7 mouse cellular contexts compared by ENCODE assay signal in the genomic region with DNA sequence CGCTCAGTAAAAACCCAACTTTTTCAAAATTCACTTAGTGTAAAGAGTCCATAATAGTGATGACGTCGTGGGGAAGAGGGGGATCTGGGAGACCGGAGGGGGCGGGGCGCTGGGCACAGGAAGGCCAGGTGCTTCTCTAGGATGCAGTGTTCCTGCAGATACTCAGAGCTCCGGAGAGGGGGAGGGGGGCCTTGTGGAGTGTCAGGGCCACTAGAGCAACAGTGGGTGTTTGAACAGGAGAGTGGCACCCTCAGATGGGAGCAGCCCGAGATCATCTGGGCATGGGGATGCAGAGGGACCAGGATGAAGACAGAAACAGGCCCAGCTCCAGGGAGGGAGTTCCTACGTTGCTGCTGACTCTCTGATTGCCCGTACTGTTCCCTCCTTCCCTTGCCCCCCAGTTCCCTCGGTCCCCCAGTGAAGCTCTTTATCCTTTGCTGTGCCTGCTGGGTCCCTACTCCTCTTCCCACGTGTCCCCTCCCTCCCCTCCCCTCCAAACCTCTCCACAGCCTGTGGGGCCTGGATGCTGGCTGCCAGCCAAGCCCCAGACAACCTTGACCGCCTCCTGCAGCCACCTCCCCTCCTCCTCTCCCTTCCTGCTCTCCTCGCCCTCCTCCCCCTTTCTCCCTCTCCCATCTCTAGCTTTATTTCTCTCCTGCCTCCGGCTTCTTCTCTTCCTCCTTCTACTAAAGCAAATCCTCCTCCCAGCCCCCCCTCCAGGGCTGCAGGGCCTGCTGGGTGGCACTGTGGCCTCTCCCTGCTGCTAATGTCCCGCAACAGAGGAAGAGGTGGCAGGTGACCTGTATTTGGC. TPM values are rescaled to one million over a fixed set of nuclear protein-coding genes. Genes with fewer than 3 reads are reported as not detected.
DNase-seq lines count a peak whose midpoint lies in the region; ATAC-seq lines count a peak whose summit lies in the region.

No protein-coding gene starts in this region.

- H3K4me3 ChIP-seq in hindbrain, embryonic 10.5 days, result peak overlapping the region; percentile 35
- H3K4me3 ChIP-seq in limb, embryonic 12.5 days (replicated peaks), result peak overlapping the region; percentile 6; the same call in 1 of the 2 replicates
- H3K4me3 ChIP-seq in neural tube, embryonic 13.5 days, result no peak overlapping the region

- WGBS in hindbrain, embryonic 10.5 days, result 13% methylated on average over 16 of the region's 16 CpGs
- WGBS in limb, embryonic 12.5 days, result 6% methylated on average over 16 of the region's 16 CpGs
- 8% methylated on average over 15 of the region's 16 CpGs for WGBS in neural tube, embryonic 13.5 days

- ATAC-seq in limb, embryonic 12.5 days (ENCODE audit: insufficient number of reproducible peaks, insufficient read depth, low FRiP score, low TSS enrichment, low read depth), result no peak
- ATAC-seq in neural tube, embryonic 13.5 days (ENCODE audit: low read depth), result peak; percentile 1; the same call in 1 of the 2 replicates
- no peak for ATAC-seq in megakaryocyte progenitor cell, adult 5-6 weeks (replicated peaks; ENCODE audit: poor library complexity)

- peak overlapping the region; percentile 44 for H3K4me2 ChIP-seq in limb, embryonic 12.5 days
- H3K4me2 ChIP-seq in neural tube, embryonic 13.5 days, result peak overlapping the region; percentile 25

- H3K4me1 ChIP-seq in hindbrain, embryonic 10.5 days (replicated peaks), result peaks cover 83% of the 10 kb centered on the region
- H3K4me1 ChIP-seq in limb, embryonic 12.5 days (replicated peaks), result peaks cover 80% of the 10 kb centered on the region
- peaks cover 69% of the 10 kb centered on the region for H3K4me1 ChIP-seq in neural tube, embryonic 13.5 days (replicated peaks)

- peak overlapping the region; percentile 45; the same call in 1 of the 2 replicates for H3K9ac ChIP-seq in limb, embryonic 12.5 days (replicated peaks)
- peak overlapping the region; percentile 49 for H3K9ac ChIP-seq in neural tube, embryonic 13.5 days

- no peaks in the 10 kb centered on the region for H3K9me3 ChIP-seq in hindbrain, embryonic 10.5 days
- H3K9me3 ChIP-seq in limb, embryonic 12.5 days, result no peaks in the 10 kb centered on the region
- no peaks in the 10 kb centered on the region for H3K9me3 ChIP-seq in neural tube, embryonic 13.5 days

- H3K36me3 ChIP-seq in hindbrain, embryonic 10.5 days, result peaks cover 27% of the 10 kb centered on the region
- peaks cover 38% of the 10 kb centered on the region for H3K36me3 ChIP-seq in limb, embryonic 12.5 days
- peaks cover 37% of the 10 kb centered on the region for H3K36me3 ChIP-seq in neural tube, embryonic 13.5 days

- H3K27ac ChIP-seq in hindbrain, embryonic 10.5 days, result peak overlapping the region; percentile 85
- H3K27ac ChIP-seq in limb, embryonic 12.5 days, result peak overlapping the region; percentile 93
- peak overlapping the region; percentile 86 for H3K27ac ChIP-seq in neural tube, embryonic 13.5 days (replicated peaks)

- DNase-seq in urinary bladder, postnatal 14 days (ENCODE audit: low spot score), result peak; percentile 45
- DNase-seq in urinary bladder, adult 2 months (ENCODE audit: low spot score), result no peak
- DNase-seq in hindbrain, embryonic 10.5 days (ENCODE audit: low spot score), result no peak
- DNase-seq in c-Kit-positive CD71-positive TER-119-positive erythroid progenitor cells, embryonic 14.5 days (ENCODE audit: low spot score), result no peak

- peaks cover 87% of the 10 kb centered on the region for H3K27me3 ChIP-seq in hindbrain, embryonic 10.5 days (ENCODE audit: insufficient read depth, poor library complexity, severe bottlenecking)
- H3K27me3 ChIP-seq in limb, embryonic 12.5 days, result peaks cover 22% of the 10 kb centered on the region
- peaks cover 56% of the 10 kb centered on the region for H3K27me3 ChIP-seq in neural tube, embryonic 13.5 days

RNA-seq across cellular contexts. Expression of a gene that starts 5.8 kb away (rescaled TPM):
- polyA plus RNA-seq in urinary bladder, adult 2 months (2012; rRNA removed), result 67.4 and 93.4 TPM in 2 replicates
- 8.6 and 15.7 TPM in 2 replicates for polyA plus RNA-seq in hindbrain, embryonic 10.5 days (2016; fragmentation: Nextera tagmentation; extraction: Ambion mirVana)
- polyA plus RNA-seq in limb, embryonic 12.5 days (2016; fragmentation: Nextera tagmentation; extraction: Ambion mirVana), result 39.4 and 45.6 TPM in 2 replicates
- 31.1 and 32.9 TPM in 2 replicates for polyA plus RNA-seq in neural tube, embryonic 13.5 days (2015; fragmentation: Nextera tagmentation; extraction: Ambion mirVana)
- 0.95 and 1.5 TPM in 2 replicates for total RNA-seq in megakaryocyte progenitor cell, adult 5-6 weeks (2015)
- total RNA-seq in megakaryocyte progenitor cell, adult 5-6 weeks (2017), result 0.08 and 3.5 TPM in 2 replicates

RNA-seq across cellular contexts. Expression of a gene that starts 9.3 kb away (rescaled TPM):
- 385 and 562 TPM in 2 replicates for polyA plus RNA-seq in urinary bladder, adult 2 months (2012; rRNA removed)
- polyA plus RNA-seq in hindbrain, embryonic 10.5 days (2016; fragmentation: Nextera tagmentation; extraction: Ambion mirVana), result 297 and 430 TPM in 2 replicates
- 453 and 478 TPM in 2 replicates for polyA plus RNA-seq in limb, embryonic 12.5 days (2016; fragmentation: Nextera tagmentation; extraction: Ambion mirVana)
- 572 and 635 TPM in 2 replicates for polyA plus RNA-seq in neural tube, embryonic 13.5 days (2015; fragmentation: Nextera tagmentation; extraction: Ambion mirVana)
- total RNA-seq in megakaryocyte progenitor cell, adult 5-6 weeks (2015), result 197 and 225 TPM in 2 replicates
- total RNA-seq in megakaryocyte progenitor cell, adult 5-6 weeks (2017), result 178 and 191 TPM in 2 replicates

RNA-seq across cellular contexts. Expression of a gene that starts 23.6 kb away (rescaled TPM):
- 84.0 and 88.5 TPM in 2 replicates for polyA plus RNA-seq in urinary bladder, adult 2 months (2012; rRNA removed)
- polyA plus RNA-seq in hindbrain, embryonic 10.5 days (2016; fragmentation: Nextera tagmentation; extraction: Ambion mirVana), result 71.2 and 76.9 TPM in 2 replicates
- 82.9 and 86.1 TPM in 2 replicates for polyA plus RNA-seq in limb, embryonic 12.5 days (2016; fragmentation: Nextera tagmentation; extraction: Ambion mirVana)
- polyA plus RNA-seq in neural tube, embryonic 13.5 days (2015; fragmentation: Nextera tagmentation; extraction: Ambion mirVana), result 78.8 and 81.6 TPM in 2 replicates
- total RNA-seq in megakaryocyte progenitor cell, adult 5-6 weeks (2015), result 5.4 and 6.0 TPM in 2 replicates
- total RNA-seq in megakaryocyte progenitor cell, adult 5-6 weeks (2017), result 7.6 and 10.2 TPM in 2 replicates

RNA-seq across cellular contexts. Expression of a gene that starts 32.3 kb away (rescaled TPM):
- 38.1 and 47.5 TPM in 2 replicates for polyA plus RNA-seq in urinary bladder, adult 2 months (2012; rRNA removed)
- polyA plus RNA-seq in hindbrain, embryonic 10.5 days (2016; fragmentation: Nextera tagmentation; extraction: Ambion mirVana), result 6.9 and 7.1 TPM in 2 replicates
- 15.2 TPM in 2 replicates for polyA plus RNA-seq in limb, embryonic 12.5 days (2016; fragmentation: Nextera tagmentation; extraction: Ambion mirVana)
- 4.9 and 6.2 TPM in 2 replicates for polyA plus RNA-seq in neural tube, embryonic 13.5 days (2015; fragmentation: Nextera tagmentation; extraction: Ambion mirVana)
- total RNA-seq in megakaryocyte progenitor cell, adult 5-6 weeks (2015), result 15.4 and 18.4 TPM in 2 replicates
- total RNA-seq in megakaryocyte progenitor cell, adult 5-6 weeks (2017), result 3.5 and 13.3 TPM in 2 replicates

RNA-seq across cellular contexts. Expression of a gene that starts 37.5 kb away (rescaled TPM):
- 2.2 and 2.3 TPM in 2 replicates for polyA plus RNA-seq in urinary bladder, adult 2 months (2012; rRNA removed)
- polyA plus RNA-seq in hindbrain, embryonic 10.5 days (2016; fragmentation: Nextera tagmentation; extraction: Ambion mirVana), result 1.3 and 2.1 TPM in 2 replicates
- 2.0 and 2.2 TPM in 2 replicates for polyA plus RNA-seq in limb, embryonic 12.5 days (2016; fragmentation: Nextera tagmentation; extraction: Ambion mirVana)
- polyA plus RNA-seq in neural tube, embryonic 13.5 days (2015; fragmentation: Nextera tagmentation; extraction: Ambion mirVana), result 2.5 and 3.3 TPM in 2 replicates
- 1.2 and 3.1 TPM in 2 replicates for total RNA-seq in megakaryocyte progenitor cell, adult 5-6 weeks (2015)
- 1.2 and 2.2 TPM in 2 replicates for total RNA-seq in megakaryocyte progenitor cell, adult 5-6 weeks (2017)
